Mouse (Mus musculus): Measurements from ENCODE around the gene Prickle4. TPM values are rescaled to one million over a fixed set of nuclear protein-coding genes. Genes with fewer than 3 reads are reported as not detected.

Gene Prickle4
- polyA plus RNA-seq, 1 experiment: 0.13 TPM

DNA sequence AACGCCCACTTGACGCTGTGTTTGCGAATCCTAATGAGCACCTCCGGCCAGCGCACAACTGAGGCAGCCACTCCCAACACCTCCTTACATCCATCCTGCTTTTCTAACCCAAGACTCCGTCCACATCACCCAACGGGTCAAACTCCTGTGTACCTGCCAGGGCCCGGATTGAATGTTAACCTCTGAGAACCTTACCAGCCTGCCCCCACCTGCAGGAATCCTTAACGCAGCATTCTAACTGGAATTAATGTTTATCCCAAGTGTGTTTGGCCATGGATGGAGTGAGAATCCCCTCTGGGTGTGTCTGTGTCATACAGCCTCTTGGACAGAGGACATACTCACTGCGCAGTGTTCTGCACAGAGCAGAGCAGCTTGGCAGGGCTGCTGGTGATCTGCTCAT is 3.6 kb upstream of the Prickle4 start:
- Histone ChIP-seq H3K4me3 (replicated peaks) (no peak overlapping the region), H3K36me3 (ENCODE audit: control insufficient read depth) (peaks cover 10% of the 10 kb centered on the region; the same call in 1 of the 2 replicates), H3K27me3 (ENCODE audit: control insufficient read depth) (peaks cover 75% of the 10 kb centered on the region), H3K9me3 (ENCODE audit: control insufficient read depth, low read length) (no peaks in the 10 kb centered on the region), H3K4me1 (ENCODE audit: control insufficient read depth) (peaks cover 23% of the 10 kb centered on the region)
- TF ChIP-seq GATA1 (IDR thresholded peaks at IDR 0.05; ENCODE audit: low read length) (no peak), TAL1 (IDR thresholded peaks at IDR 0.05; ENCODE audit: low read length) (no peak)

- no peak for TF ChIP-seq GATA1 (IDR thresholded peaks at IDR 0.05; ENCODE audit: low read length)
- no peak for TF ChIP-seq TAL1 (IDR thresholded peaks at IDR 0.05; ENCODE audit: low read length)
- H3K36me3 ChIP-seq (ENCODE audit: control insufficient read depth): no peaks in the 10 kb centered on the region; the same call in 1 of the 2 replicates
- H3K4me1 ChIP-seq (ENCODE audit: control insufficient read depth): peaks cover 27% of the 10 kb centered on the region
- peak overlapping the region; percentile 63 for H3K4me3 ChIP-seq (replicated peaks)
- peaks cover 60% of the 10 kb centered on the region for H3K27me3 ChIP-seq (ENCODE audit: control insufficient read depth)
- no peaks in the 10 kb centered on the region for H3K9me3 ChIP-seq (ENCODE audit: control insufficient read depth, low read length)
Measured at GRCm38 (mm10) chr17:47695337-47695710, 788 bp upstream of the Prickle4 start.

DNA sequence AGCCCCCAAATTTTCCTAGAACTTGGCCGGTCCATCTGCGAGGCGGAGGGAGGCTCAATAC is 264 bp downstream of the Prickle4 start, which contains the start of gene Gm21981:
Gm21981 (minus strand) TSS at position 14 of the 61 bp plus-strand sequence.
- H3K4me3 ChIP-seq (replicated peaks): peak within 1 kb of the TSS; percentile 63
- peaks cover 62% of the 10 kb centered on the region for H3K27me3 ChIP-seq (ENCODE audit: control insufficient read depth)
- H3K9me3 ChIP-seq (ENCODE audit: control insufficient read depth, low read length): no peaks in the 10 kb centered on the region
- no peak for TF ChIP-seq GATA1 (IDR thresholded peaks at IDR 0.05; ENCODE audit: low read length)
- no peak for TF ChIP-seq TAL1 (IDR thresholded peaks at IDR 0.05; ENCODE audit: low read length)
- no peaks in the 10 kb centered on the region for H3K36me3 ChIP-seq (ENCODE audit: control insufficient read depth)
- peaks cover 34% of the 10 kb centered on the region for H3K4me1 ChIP-seq (ENCODE audit: control insufficient read depth)

DNA sequence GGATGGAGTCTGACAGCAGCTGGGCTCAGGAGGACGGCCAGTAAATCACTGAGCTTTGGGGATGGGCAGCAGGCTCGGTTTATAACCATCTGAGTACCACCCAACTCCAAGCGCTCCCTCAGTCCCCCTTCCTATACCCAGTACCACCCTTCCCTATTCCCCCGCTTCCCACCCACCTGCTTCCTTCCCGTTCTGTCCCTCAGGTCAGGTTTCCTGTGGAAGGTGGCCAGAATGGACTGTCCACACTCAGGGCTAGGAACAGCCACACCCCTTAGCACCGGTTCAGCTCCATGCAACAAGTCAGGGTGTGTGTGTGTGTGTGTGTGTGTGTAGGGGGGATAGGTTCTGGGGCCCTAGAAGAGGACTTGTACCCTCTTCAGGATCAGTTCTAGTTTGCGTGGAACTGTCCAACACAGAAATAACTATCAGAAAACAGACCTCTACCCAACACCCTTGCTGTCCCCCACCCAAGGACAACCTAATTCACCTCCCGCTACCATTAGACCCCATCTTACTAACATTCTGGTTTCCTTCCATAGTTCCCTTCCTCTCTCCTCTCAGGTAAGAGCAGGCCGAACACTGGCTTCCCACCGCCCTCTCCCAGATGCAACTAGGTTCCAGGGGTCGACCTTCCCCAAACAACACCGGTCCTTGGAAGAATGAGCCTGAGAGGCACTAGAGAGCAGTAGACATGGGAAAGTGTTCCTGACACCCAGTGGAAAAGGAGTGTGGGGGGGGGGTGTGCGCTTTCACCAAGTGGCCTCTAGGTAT is 680 bp downstream of the Prickle4 start:
- Histone ChIP-seq H3K36me3 (ENCODE audit: control insufficient read depth) (no peaks in the 10 kb centered on the region), H3K4me1 (ENCODE audit: control insufficient read depth) (peaks cover 38% of the 10 kb centered on the region), H3K9me3 (ENCODE audit: control insufficient read depth, low read length) (no peaks in the 10 kb centered on the region), H3K4me3 (replicated peaks) (peak overlapping the region; percentile 63), H3K27me3 (ENCODE audit: control insufficient read depth) (peaks cover 65% of the 10 kb centered on the region)
- no peak for TF ChIP-seq TAL1 (IDR thresholded peaks at IDR 0.05; ENCODE audit: low read length)
- TF ChIP-seq GATA1 (IDR thresholded peaks at IDR 0.05; ENCODE audit: low read length): no peak

DNA sequence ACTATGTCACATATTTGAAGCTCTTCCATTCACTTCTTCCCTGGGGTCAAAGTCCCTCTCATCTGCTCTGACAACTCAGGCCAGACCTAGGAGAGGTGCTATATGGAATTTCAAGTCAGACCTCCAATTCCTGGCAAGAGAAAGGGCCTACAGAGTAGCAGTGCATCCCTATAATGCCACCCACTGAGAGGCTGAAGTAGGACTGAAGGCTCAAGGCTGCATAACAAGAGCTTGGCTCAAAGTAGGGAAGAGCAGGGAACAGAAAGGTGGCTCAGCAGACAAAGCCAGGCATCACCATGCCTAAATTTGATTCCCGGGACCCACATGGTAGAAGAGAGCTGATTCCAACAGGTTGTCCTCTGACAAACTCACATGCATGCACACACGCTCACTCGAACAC is 2.9 kb downstream of the Prickle4 start:
- peaks cover 51% of the 10 kb centered on the region for H3K27me3 ChIP-seq (ENCODE audit: control insufficient read depth)
- H3K4me1 ChIP-seq (ENCODE audit: control insufficient read depth): peaks cover 59% of the 10 kb centered on the region
- H3K4me3 ChIP-seq (replicated peaks): no peak overlapping the region
- H3K9me3 ChIP-seq (ENCODE audit: control insufficient read depth, low read length): no peaks in the 10 kb centered on the region
- H3K36me3 ChIP-seq (ENCODE audit: control insufficient read depth): peaks cover 3% of the 10 kb centered on the region; the same call in 1 of the 2 replicates
- TF ChIP-seq TAL1 (IDR thresholded peaks at IDR 0.05; ENCODE audit: low read length) (no peak), GATA1 (IDR thresholded peaks at IDR 0.05; ENCODE audit: low read length) (no peak)

GRCm38 (mm10) chr17:47689894-47690293 is 4.6 kb downstream of the Prickle4 start:
- Histone ChIP-seq H3K4me3 (replicated peaks) (no peak overlapping the region), H3K36me3 (ENCODE audit: control insufficient read depth) (peaks cover 19% of the 10 kb centered on the region), H3K27me3 (ENCODE audit: control insufficient read depth) (peaks cover 33% of the 10 kb centered on the region), H3K4me1 (ENCODE audit: control insufficient read depth) (peaks cover 56% of the 10 kb centered on the region), H3K9me3 (ENCODE audit: control insufficient read depth, low read length) (no peaks in the 10 kb centered on the region)
- TF ChIP-seq TAL1 (IDR thresholded peaks at IDR 0.05; ENCODE audit: low read length) (no peak), GATA1 (IDR thresholded peaks at IDR 0.05; ENCODE audit: low read length) (no peak)

GRCm38 (mm10) chr17:47688608-47689575 is 5.6 kb downstream of the Prickle4 start, which contains the start of gene Frs3:
Gene Frs3 (plus strand): TSS chr17:47689030.
- Histone ChIP-seq H3K27me3 (ENCODE audit: control insufficient read depth) (peaks cover 24% of the 10 kb centered on the region), H3K36me3 (ENCODE audit: control insufficient read depth) (peaks cover 29% of the 10 kb centered on the region), H3K4me1 (ENCODE audit: control insufficient read depth) (peaks cover 46% of the 10 kb centered on the region), H3K4me3 (replicated peaks) (peak within 1 kb of the TSS; percentile 83), H3K9me3 (ENCODE audit: control insufficient read depth, low read length) (no peaks in the 10 kb centered on the region)
- TF ChIP-seq TAL1 (IDR thresholded peaks at IDR 0.05; ENCODE audit: low read length): no peak
- TF ChIP-seq GATA1 (IDR thresholded peaks at IDR 0.05; ENCODE audit: low read length): no peak

DNA sequence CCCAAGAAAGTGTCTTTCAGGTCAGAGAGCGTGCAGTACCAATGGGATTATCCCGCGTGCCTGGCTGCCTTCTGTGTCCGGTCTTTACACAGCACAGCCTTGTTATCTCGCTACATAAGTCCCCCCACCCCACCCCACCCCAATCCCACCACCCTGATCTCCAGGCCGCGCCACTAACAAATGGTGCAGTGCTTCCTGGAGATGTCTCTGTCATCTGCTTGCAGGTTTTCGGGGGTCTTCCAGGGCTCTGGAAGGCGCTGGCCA is 6.3 kb downstream of the Prickle4 start, which contains the start of gene Tomm6:
Tomm6 (minus strand) TSS at position 43 of the 264 bp plus-strand sequence.
- Histone ChIP-seq H3K36me3 (ENCODE audit: control insufficient read depth) (peaks cover 35% of the 10 kb centered on the region), H3K4me1 (ENCODE audit: control insufficient read depth) (peaks cover 45% of the 10 kb centered on the region), H3K9me3 (ENCODE audit: control insufficient read depth, low read length) (no peaks in the 10 kb centered on the region), H3K4me3 (replicated peaks) (peak within 1 kb of the TSS; percentile 83), H3K27me3 (ENCODE audit: control insufficient read depth) (peaks cover 18% of the 10 kb centered on the region)
- no peak for TF ChIP-seq TAL1 (IDR thresholded peaks at IDR 0.05; ENCODE audit: low read length)
- TF ChIP-seq GATA1 (IDR thresholded peaks at IDR 0.05; ENCODE audit: low read length): no peak

Data from erythroblast, embryonic 14.5 days (primary cell).